Comparison of ENCODE assay signal across 15 mouse cellular contexts in the genomic region with DNA sequence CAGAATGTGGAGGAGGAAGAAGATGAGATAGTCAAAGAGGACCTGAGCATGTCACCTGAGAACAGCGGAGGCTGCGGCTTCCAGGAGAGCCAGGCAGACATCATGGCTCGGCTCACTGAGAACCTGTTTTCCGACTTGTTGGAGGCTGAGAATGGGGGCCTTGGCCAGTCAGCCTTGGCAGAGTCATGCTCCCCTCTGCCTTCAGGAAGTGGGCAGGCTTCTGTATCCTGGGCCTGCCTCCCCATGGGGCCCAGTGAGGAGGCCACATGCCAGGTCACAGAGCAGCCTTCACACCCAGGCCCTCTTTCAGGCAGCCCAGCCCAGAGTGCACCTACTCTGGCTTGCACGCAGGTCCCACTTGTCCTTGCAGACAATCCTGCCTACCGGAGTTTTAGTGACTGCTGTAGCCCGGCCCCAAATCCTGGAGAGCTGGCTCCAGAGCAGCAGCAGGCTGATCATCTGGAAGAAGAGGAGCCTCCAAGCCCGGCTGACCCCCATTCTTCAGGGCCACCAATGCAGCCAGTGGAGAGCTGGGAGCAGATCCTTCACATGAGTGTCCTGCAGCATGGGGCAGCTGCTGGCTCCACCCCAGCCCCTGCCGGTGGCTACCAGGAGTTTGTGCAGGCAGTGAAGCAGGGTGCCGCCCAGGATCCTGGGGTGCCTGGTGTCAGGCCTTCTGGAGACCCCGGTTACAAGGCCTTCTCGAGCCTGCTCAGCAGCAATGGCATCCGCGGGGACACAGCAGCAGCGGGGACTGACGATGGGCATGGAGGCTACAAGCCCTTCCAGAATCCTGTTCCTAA. TPM values are rescaled to one million over a fixed set of nuclear protein-coding genes. Genes with fewer than 3 reads are reported as not detected.
DNase-seq lines count a peak whose midpoint lies in the region; ATAC-seq lines count a peak whose summit lies in the region.
"Had no signal": no experiment of that assay in that cellular context is flagged by ENCODE, and none has a peak within 500 bp of the region (broad histone marks: within the 10 kb centered on the region; RNA-seq: fewer than 3 reads in every experiment).

No protein-coding gene starts in this region.

- WGBS in liver, embryonic 13.5 days (ENCODE audit: insufficient replicate concordance): 76% methylated on average over 16 of the region's 16 CpGs
- 83% methylated on average over 14 of the region's 16 CpGs for WGBS in embryonic facial prominence, embryonic 14.5 days

- H3K4me2 ChIP-seq in liver, embryonic 13.5 days: no peak overlapping the region
- peak overlapping the region; percentile 20; the same call in 1 of the 2 replicates for H3K4me2 ChIP-seq in embryonic facial prominence, embryonic 14.5 days (ENCODE audit: low read depth, low read length)
- H3K4me2 ChIP-seq: midbrain, embryonic 12.5 days had no signal

- H3K4me3 ChIP-seq in liver, embryonic 13.5 days (replicated peaks): no peak overlapping the region
- no peak overlapping the region for H3K4me3 ChIP-seq in embryonic facial prominence, embryonic 14.5 days (ENCODE audit: low read depth, low read length)
- H3K4me3 ChIP-seq: midbrain, embryonic 12.5 days had no signal

- no peaks in the 10 kb centered on the region for H3K9me3 ChIP-seq in liver, embryonic 13.5 days (replicated peaks)
- no peaks in the 10 kb centered on the region for H3K9me3 ChIP-seq in embryonic facial prominence, embryonic 14.5 days (ENCODE audit: control insufficient read depth, low read length)
- H3K9me3 ChIP-seq: G1E; midbrain, embryonic 12.5 days had no signal

- H3K27me3 ChIP-seq in liver, embryonic 13.5 days: no peaks in the 10 kb centered on the region
- no peaks in the 10 kb centered on the region for H3K27me3 ChIP-seq in embryonic facial prominence, embryonic 14.5 days (replicated peaks; ENCODE audit: control insufficient read depth, insufficient read depth, low read length)

- peaks cover 11% of the 10 kb centered on the region for H3K36me3 ChIP-seq in liver, embryonic 13.5 days
- H3K36me3 ChIP-seq in embryonic facial prominence, embryonic 14.5 days (ENCODE audit: control insufficient read depth, insufficient read depth, low read length): no peaks in the 10 kb centered on the region
- H3K36me3 ChIP-seq: midbrain, embryonic 12.5 days had no signal

- H3K27ac ChIP-seq in liver, embryonic 13.5 days: peak overlapping the region; percentile 34; the same call in 1 of the 2 replicates
- H3K27ac ChIP-seq in embryonic facial prominence, embryonic 14.5 days (replicated peaks; ENCODE audit: low read depth, low read length): peak overlapping the region; percentile 65
- H3K27ac ChIP-seq: midbrain, embryonic 12.5 days had no signal

- DNase-seq in adrenal gland, postnatal 10 days: peak; percentile 55
- no peak for DNase-seq in adrenal gland, postnatal 25 days
- no peak for DNase-seq in liver, embryonic 13.5 days
- no peak for DNase-seq in liver
- DNase-seq in embryonic facial prominence, embryonic 14.5 days (ENCODE audit: low spot score): peak; percentile 55
- DNase-seq in layer of hippocampus, postnatal 25 days (ENCODE audit: extremely low spot score in 1 of 2, low spot score in 1 of 2): no peak
- no peak for DNase-seq in cerebellum, postnatal 14 days
- DNase-seq: cerebellum, adult 18-20 months; kidney, postnatal 14 days; layer of hippocampus, postnatal 36 days; right cerebral cortex, postnatal 25 days had no signal

- peak; percentile 29; the same call in 1 of the 2 replicates for ATAC-seq in liver, embryonic 13.5 days (ENCODE audit: low read depth)
- peak; percentile 37; the same call in 1 of the 2 replicates for ATAC-seq in embryonic facial prominence, embryonic 14.5 days (ENCODE audit: low read depth)
- ATAC-seq in neutrophil, adult 5-6 weeks (ENCODE audit: extremely low read depth, insufficient number of reproducible peaks, low FRiP score, poor library complexity, severe bottlenecking): 0 out of 2 replicates have a peak, but pooled peaks have one; percentile 7
- ATAC-seq: hindbrain, embryonic 16.5 days had no signal

- H3K4me1 ChIP-seq in liver, embryonic 13.5 days (replicated peaks): peaks cover 43% of the 10 kb centered on the region
- H3K4me1 ChIP-seq in embryonic facial prominence, embryonic 14.5 days (ENCODE audit: control insufficient read depth, insufficient read depth, low read length): peaks cover 13% of the 10 kb centered on the region; the same call in 1 of the 2 replicates

- no peak overlapping the region for H3K9ac ChIP-seq in liver, embryonic 13.5 days
- H3K9ac ChIP-seq in embryonic facial prominence, embryonic 14.5 days (ENCODE audit: low read depth, low read length): no peak overlapping the region; the same call in 1 of the 2 replicates
- H3K9ac ChIP-seq: midbrain, embryonic 12.5 days had no signal

RNA-seq across cellular contexts. Expression of a gene that starts 24.0 kb away (rescaled TPM):
- total RNA-seq in adrenal gland, postnatal 10 days (2021): 10 to 100 TPM; 43.9 to 51.3 TPM
- total RNA-seq in adrenal gland, postnatal 25 days (2021): 100 and 101 TPM in 2 replicates
- polyA plus RNA-seq in liver, embryonic 13.5 days (2015; fragmentation: Nextera tagmentation; extraction: Ambion mirVana): 2.9 and 3.1 TPM in 2 replicates
- 10.2 and 11.4 TPM in 2 replicates for polyA plus RNA-seq in embryonic facial prominence, embryonic 14.5 days (2014; fragmentation: Nextera tagmentation; extraction: Ambion mirVana)
- total RNA-seq in neutrophil, adult 5-6 weeks (2017): 258 TPM in 2 replicates
- total RNA-seq in layer of hippocampus, postnatal 25 days (2021): 1 to 10 TPM; 3.7 to 4.6 TPM

RNA-seq across cellular contexts. Expression of a gene that starts 27.3 kb away (rescaled TPM):
- total RNA-seq in adrenal gland, postnatal 10 days (2021): 1 to 10 TPM; 2.2 to 2.5 TPM
- 0.43 TPM in 1 of 2 replicates, not detected in the other for total RNA-seq in adrenal gland, postnatal 25 days (2021)
- polyA plus RNA-seq in liver, embryonic 13.5 days (2015; fragmentation: Nextera tagmentation; extraction: Ambion mirVana): 0.95 and 1.1 TPM in 2 replicates
- 0.26 and 0.46 TPM in 2 replicates for polyA plus RNA-seq in embryonic facial prominence, embryonic 14.5 days (2014; fragmentation: Nextera tagmentation; extraction: Ambion mirVana)
- total RNA-seq in neutrophil, adult 5-6 weeks (2017): 109 and 111 TPM in 2 replicates
- 1 to 10 TPM in 1 of 2 experiments, under 1 TPM in 1; 0.89 to 1.1 TPM for total RNA-seq in layer of hippocampus, postnatal 25 days (2021)

Comparison
In these comparisons a context has a peak if more than half of its experiments do, and no peak if none do; other contexts are left out.
1. DNase-seq: peak in adrenal gland, postnatal 10 days (single experiment) and embryonic facial prominence, embryonic 14.5 days (single experiment); none in adrenal gland, postnatal 25 days (single experiment), liver, embryonic 13.5 days (single experiment), liver (single experiment), layer of hippocampus, postnatal 25 days (0 of 2) and cerebellum, postnatal 14 days (0 of 2).
2. RNA of a gene that starts 24.0 kb away (total RNA-seq): 258 TPM in neutrophil, adult 5-6 weeks, 100 to 101 TPM in adrenal gland, postnatal 25 days and 43.9 to 51.3 TPM in adrenal gland, postnatal 10 days; 3.7 to 4.6 TPM in layer of hippocampus, postnatal 25 days; every median in the first group is over 4 times any median in the second.
3. RNA of a gene that starts 27.3 kb away (total RNA-seq): 109 to 111 TPM in neutrophil, adult 5-6 weeks; 2.2 to 2.5 TPM in adrenal gland, postnatal 10 days, 0.89 to 1.1 TPM in layer of hippocampus, postnatal 25 days and 0.43 TPM in adrenal gland, postnatal 25 days; every median in the first group is over 10 times any median in the second.
4. Peak in every context shown above with its lines, with median percentiles within 50 percentile points of each other: ATAC-seq.